In the genomic region with DNA sequence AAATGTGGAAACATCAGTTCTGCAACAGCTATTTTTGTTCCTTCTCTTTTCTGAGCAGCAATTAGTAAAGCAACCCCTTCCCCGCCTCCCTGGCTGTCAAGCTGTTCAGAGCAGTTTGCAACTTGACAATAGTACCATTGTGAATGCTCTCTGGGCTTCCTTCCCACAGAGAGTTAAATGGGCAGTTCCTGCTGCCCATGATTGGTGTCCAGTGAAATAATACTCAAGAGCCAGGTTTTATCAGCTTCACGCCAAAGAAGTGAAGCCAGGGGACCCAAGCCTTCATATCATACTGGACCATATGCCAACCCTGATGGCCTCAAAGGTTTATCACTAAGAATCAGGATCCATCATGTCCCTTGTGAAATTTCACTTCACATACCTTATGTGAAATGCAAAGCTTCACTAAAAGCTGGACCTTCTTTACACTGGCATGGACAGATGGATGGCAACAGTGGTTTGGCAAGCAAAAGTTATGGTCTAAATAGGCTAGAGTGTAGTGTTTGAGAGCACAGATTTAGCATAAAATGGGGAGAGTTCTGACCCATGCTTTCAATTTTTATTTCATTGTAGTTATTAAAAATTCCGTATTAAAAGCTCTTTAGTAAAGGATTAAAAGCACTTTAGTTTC, we compare ENCODE assay signal across 14 mouse cellular contexts. TPM values are rescaled to one million over a fixed set of nuclear protein-coding genes. Genes with fewer than 3 reads are reported as not detected.
A peak's percentile ranks its signal among the peaks of the same experiment; 100 is the strongest.
DNase-seq lines count a peak whose midpoint lies in the region; ATAC-seq lines count a peak whose summit lies in the region.
"Had no signal": no experiment of that assay in that cellular context is flagged by ENCODE, and none has a peak within 500 bp of the region (broad histone marks: within the 10 kb centered on the region; RNA-seq: fewer than 3 reads in every experiment).

No protein-coding gene starts in this region.

- H3K4me2 ChIP-seq in forebrain, embryonic 11.5 days (ENCODE audit: low read depth, low read length, severe bottlenecking) = no peak overlapping the region
- no peak overlapping the region for H3K4me2 ChIP-seq in hindbrain, embryonic 16.5 days (ENCODE audit: low read length)
- no peak overlapping the region for H3K4me2 ChIP-seq in midbrain, embryonic 14.5 days (ENCODE audit: low read length)
- H3K4me2 ChIP-seq: heart, embryonic 13.5 days; limb, embryonic 15.5 days had no signal

- WGBS in forebrain, embryonic 11.5 days = 18% methylated on average over 3 of the region's 3 CpGs
- WGBS in forebrain, embryonic 10.5 days = 26% methylated on average over 3 of the region's 3 CpGs
- WGBS in hindbrain, embryonic 16.5 days = 37% methylated on average over 3 of the region's 3 CpGs
- WGBS in midbrain, embryonic 14.5 days = 30% methylated on average over 3 of the region's 3 CpGs

- no peak overlapping the region for H3K9ac ChIP-seq in forebrain, embryonic 11.5 days (ENCODE audit: low read length)
- no peak overlapping the region for H3K9ac ChIP-seq in hindbrain, embryonic 16.5 days (ENCODE audit: low read depth, low read length)
- H3K9ac ChIP-seq in midbrain, embryonic 14.5 days (replicated peaks; ENCODE audit: low read length) = no peak overlapping the region
- H3K9ac ChIP-seq: heart, embryonic 13.5 days; limb, embryonic 15.5 days had no signal

- H3K9me3 ChIP-seq in forebrain, embryonic 11.5 days (ENCODE audit: control insufficient read depth, low read length) = no peaks in the 10 kb centered on the region
- H3K9me3 ChIP-seq in forebrain, embryonic 10.5 days = no peaks in the 10 kb centered on the region
- H3K9me3 ChIP-seq in hindbrain, embryonic 16.5 days (ENCODE audit: control insufficient read depth, low read length) = no peaks in the 10 kb centered on the region
- H3K9me3 ChIP-seq in midbrain, embryonic 14.5 days (ENCODE audit: control insufficient read depth, low read length) = no peaks in the 10 kb centered on the region
- H3K9me3 ChIP-seq: heart, embryonic 13.5 days; limb, embryonic 15.5 days had no signal

- no peaks in the 10 kb centered on the region for H3K36me3 ChIP-seq in forebrain, embryonic 11.5 days (ENCODE audit: control insufficient read depth, insufficient read depth, low read length)
- no peaks in the 10 kb centered on the region for H3K36me3 ChIP-seq in forebrain, embryonic 10.5 days (replicated peaks)
- H3K36me3 ChIP-seq in hindbrain, embryonic 16.5 days (ENCODE audit: control insufficient read depth, insufficient read depth, low read length) = no peaks in the 10 kb centered on the region
- H3K36me3 ChIP-seq in midbrain, embryonic 14.5 days (ENCODE audit: control insufficient read depth, insufficient read depth, low read length) = no peaks in the 10 kb centered on the region
- H3K36me3 ChIP-seq: heart, embryonic 13.5 days; limb, embryonic 15.5 days had no signal

- peaks cover 4% of the 10 kb centered on the region; the same call in 1 of the 2 replicates for H3K4me1 ChIP-seq in forebrain, embryonic 11.5 days (replicated peaks; ENCODE audit: control insufficient read depth, insufficient read depth, low read length)
- peaks cover 36% of the 10 kb centered on the region for H3K4me1 ChIP-seq in forebrain, embryonic 10.5 days
- peaks cover 6% of the 10 kb centered on the region for H3K4me1 ChIP-seq in hindbrain, embryonic 16.5 days (ENCODE audit: control insufficient read depth, insufficient read depth, low read depth, low read length)
- peaks cover 6% of the 10 kb centered on the region; the same call in 1 of the 2 replicates for H3K4me1 ChIP-seq in midbrain, embryonic 14.5 days (ENCODE audit: control insufficient read depth, insufficient read depth, low read length)
- H3K4me1 ChIP-seq: limb, embryonic 15.5 days had no signal

- ATAC-seq in forebrain, embryonic 11.5 days (replicated peaks; ENCODE audit: low FRiP score) = peak; percentile 51; the same call in 1 of the 2 replicates
- ATAC-seq in hindbrain, embryonic 16.5 days = peak; percentile 77
- ATAC-seq in midbrain, embryonic 14.5 days (ENCODE audit: low FRiP score, low TSS enrichment) = no peak; the same call in 1 of the 2 replicates
- ATAC-seq: Patski had no signal

- no peak for DNase-seq in forebrain, embryonic 11.5 days (ENCODE audit: low spot score)
- no peak for DNase-seq in forebrain, embryonic 10.5 days (ENCODE audit: extremely low spot score, low spot score)
- peak; percentile 56 for DNase-seq in embryo, embryonic 10 days (ENCODE audit: low spot score)
- peak; percentile 57 for DNase-seq in midbrain, embryonic 14.5 days
- no peak for DNase-seq in gastrocnemius, postnatal 4 days (ENCODE audit: low spot score in 2 of 2)
- no peak for DNase-seq in heart, postnatal 4 days
- no peak for DNase-seq in left cerebral cortex, adult 18-20 months (ENCODE audit: low spot score in 2 of 2)
- DNase-seq: kidney, adult 2 months had no signal

- H3K27me3 ChIP-seq in forebrain, embryonic 11.5 days (ENCODE audit: control insufficient read depth, insufficient read depth, low read length) = no peaks in the 10 kb centered on the region
- no peaks in the 10 kb centered on the region for H3K27me3 ChIP-seq in forebrain, embryonic 10.5 days (ENCODE audit: poor library complexity, severe bottlenecking)
- H3K27me3 ChIP-seq in hindbrain, embryonic 16.5 days (replicated peaks; ENCODE audit: control insufficient read depth, insufficient read depth, low read length) = no peaks in the 10 kb centered on the region
- H3K27me3 ChIP-seq in midbrain, embryonic 14.5 days (ENCODE audit: control insufficient read depth, insufficient read depth, low read length) = no peaks in the 10 kb centered on the region
- H3K27me3 ChIP-seq: heart, embryonic 13.5 days; limb, embryonic 15.5 days; Patski had no signal

- H3K4me3 ChIP-seq in forebrain, embryonic 11.5 days (ENCODE audit: low read depth, low read length) = no peak overlapping the region
- H3K4me3 ChIP-seq in forebrain, embryonic 10.5 days = no peak overlapping the region
- H3K4me3 ChIP-seq in hindbrain, embryonic 16.5 days (ENCODE audit: low read length) = no peak overlapping the region
- H3K4me3 ChIP-seq in midbrain, embryonic 14.5 days (replicated peaks; ENCODE audit: low read depth, low read length) = no peak overlapping the region
- H3K4me3 ChIP-seq: erythroblast, embryonic 14.5 days; heart, embryonic 13.5 days; limb, embryonic 15.5 days had no signal

- H3K27ac ChIP-seq in forebrain, embryonic 11.5 days (ENCODE audit: low read depth, low read length) = 0 out of 2 replicates have a peak overlapping the region, but pooled peaks have one; percentile 18
- no peak overlapping the region for H3K27ac ChIP-seq in forebrain, embryonic 10.5 days
- no peak overlapping the region for H3K27ac ChIP-seq in hindbrain, embryonic 16.5 days (ENCODE audit: low read depth, low read length)
- H3K27ac ChIP-seq in midbrain, embryonic 14.5 days (replicated peaks; ENCODE audit: low read depth, low read length) = no peak overlapping the region
- H3K27ac ChIP-seq: heart, embryonic 13.5 days; limb, embryonic 15.5 days had no signal

RNA-seq across cellular contexts. Expression of a gene that starts 23.5 kb away (rescaled TPM):
- polyA plus RNA-seq in forebrain, embryonic 11.5 days (2014; fragmentation: Nextera tagmentation; extraction: Ambion mirVana) = 1.6 and 1.7 TPM in 2 replicates
- polyA plus RNA-seq in forebrain, embryonic 10.5 days (2016; fragmentation: Nextera tagmentation; extraction: Ambion mirVana) = 0.30 and 0.38 TPM in 2 replicates
- 1.4 and 1.9 TPM in 2 replicates for polyA plus RNA-seq in hindbrain, embryonic 16.5 days (2015; fragmentation: Nextera tagmentation; extraction: Ambion mirVana)
- 0.93 and 1.3 TPM in 2 replicates for polyA plus RNA-seq in midbrain, embryonic 14.5 days (2014; fragmentation: Nextera tagmentation; extraction: Ambion mirVana)
- total RNA-seq in gastrocnemius, postnatal 4 days (2021) = not detected
- total RNA-seq in heart, postnatal 4 days (2021) = not detected
- under 1 TPM in 1 of 2 experiments, not detected in 1; 0.21 TPM for total RNA-seq in left cerebral cortex, adult 18-20 months (2021)
- polyA plus RNA-seq: erythroblast, embryonic 14.5 days; spleen, adult 2 months had no signal

RNA-seq across cellular contexts. Expression of a gene that starts 57.7 kb away (rescaled TPM):
- polyA plus RNA-seq in forebrain, embryonic 11.5 days (2014; fragmentation: Nextera tagmentation; extraction: Ambion mirVana) = not detected in 2 replicates
- polyA plus RNA-seq in forebrain, embryonic 10.5 days (2016; fragmentation: Nextera tagmentation; extraction: Ambion mirVana) = not detected in 2 replicates
- polyA plus RNA-seq in hindbrain, embryonic 16.5 days (2015; fragmentation: Nextera tagmentation; extraction: Ambion mirVana) = not detected in 2 replicates
- polyA plus RNA-seq in midbrain, embryonic 14.5 days (2014; fragmentation: Nextera tagmentation; extraction: Ambion mirVana) = not detected in 2 replicates
- not detected for total RNA-seq in gastrocnemius, postnatal 4 days (2021)
- total RNA-seq in heart, postnatal 4 days (2021) = not detected
- under 1 TPM in 1 of 2 experiments, not detected in 1; 0.21 TPM for total RNA-seq in left cerebral cortex, adult 18-20 months (2021)
- polyA plus RNA-seq: heart, embryonic 13.5 days; limb, embryonic 15.5 days; spleen, adult 2 months had no signal

Comparison
In these comparisons a context has a peak if more than half of its experiments do, and no peak if none do; other contexts are left out.
1. DNase-seq: peak in embryo, embryonic 10 days (single experiment) and midbrain, embryonic 14.5 days (single experiment); none in forebrain, embryonic 11.5 days (single experiment), forebrain, embryonic 10.5 days (single experiment), gastrocnemius, postnatal 4 days (0 of 2), heart, postnatal 4 days (single experiment) and left cerebral cortex, adult 18-20 months (0 of 2).